Mouse (Mus musculus): ENCODE measurements at regions not wholly inside any gene's neighbourhood (a gene's known extent, or its start where the extent isn't known, plus 50 kb on each side); places are given as distances from the start of the nearest gene placed in this dataset.

DNA sequence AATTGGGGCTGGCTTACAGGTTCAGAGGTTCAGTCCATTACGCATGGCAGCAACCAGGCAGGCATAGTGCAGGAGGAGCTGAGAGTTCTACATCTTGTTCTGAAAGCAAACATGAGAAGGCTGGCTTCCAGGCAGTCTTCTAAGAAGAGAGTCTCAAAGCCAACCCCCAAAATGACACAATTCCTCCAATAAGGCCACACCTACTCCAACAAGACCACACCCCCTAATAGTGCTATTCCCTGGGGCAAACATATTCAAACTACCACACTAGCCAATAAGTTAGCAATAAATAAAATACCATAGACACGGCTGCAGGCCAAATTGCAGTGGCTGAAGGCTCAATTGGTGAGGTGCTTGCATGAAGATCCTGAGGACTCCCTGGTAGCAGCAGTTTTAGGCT lies 72.2 kb upstream of the Gpr12 start:
- Histone ChIP-seq H3K27me3 (0 out of 2 replicates have a peak, but pooled peaks cover 4% of the 10 kb centered on the region), H3K9me3 (no peaks in the 10 kb centered on the region), H3K36me3 (no peaks in the 10 kb centered on the region), H3K4me2 (replicated peaks) (no peak overlapping the region), H3K27ac (no peak overlapping the region), H3K4me1 (no peaks in the 10 kb centered on the region), H3K9ac (no peak overlapping the region), H3K4me3 (no peak overlapping the region)
- 76% methylated on average over 2 of the region's 2 CpGs for WGBS
- ATAC-seq (ENCODE audit: low FRiP score, low read depth) = no peak

DNA sequence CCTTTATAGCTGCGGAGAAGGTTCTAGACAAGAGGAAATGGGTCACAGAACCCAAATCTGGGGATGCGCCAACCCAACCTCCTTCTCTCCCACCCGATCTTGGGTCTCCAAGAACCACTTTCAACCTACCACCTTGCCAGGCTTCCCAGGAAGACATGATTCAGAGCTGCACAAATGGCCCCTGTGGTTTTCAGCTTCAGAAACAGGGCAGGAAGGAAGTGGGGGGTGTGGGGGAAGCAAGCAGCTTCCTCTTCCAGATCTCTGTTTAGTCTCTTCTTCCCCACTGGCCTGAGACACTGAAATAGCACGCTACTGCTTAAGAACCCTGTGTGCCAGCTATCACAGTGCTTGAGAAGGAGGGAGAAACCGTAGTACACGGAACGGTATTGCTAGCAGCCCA lies 70.4 kb upstream of the Gpr12 start:
- ATAC-seq (ENCODE audit: low FRiP score, low read depth) = no peak
- WGBS = 69% methylated on average over 7 of the region's 7 CpGs

DNA sequence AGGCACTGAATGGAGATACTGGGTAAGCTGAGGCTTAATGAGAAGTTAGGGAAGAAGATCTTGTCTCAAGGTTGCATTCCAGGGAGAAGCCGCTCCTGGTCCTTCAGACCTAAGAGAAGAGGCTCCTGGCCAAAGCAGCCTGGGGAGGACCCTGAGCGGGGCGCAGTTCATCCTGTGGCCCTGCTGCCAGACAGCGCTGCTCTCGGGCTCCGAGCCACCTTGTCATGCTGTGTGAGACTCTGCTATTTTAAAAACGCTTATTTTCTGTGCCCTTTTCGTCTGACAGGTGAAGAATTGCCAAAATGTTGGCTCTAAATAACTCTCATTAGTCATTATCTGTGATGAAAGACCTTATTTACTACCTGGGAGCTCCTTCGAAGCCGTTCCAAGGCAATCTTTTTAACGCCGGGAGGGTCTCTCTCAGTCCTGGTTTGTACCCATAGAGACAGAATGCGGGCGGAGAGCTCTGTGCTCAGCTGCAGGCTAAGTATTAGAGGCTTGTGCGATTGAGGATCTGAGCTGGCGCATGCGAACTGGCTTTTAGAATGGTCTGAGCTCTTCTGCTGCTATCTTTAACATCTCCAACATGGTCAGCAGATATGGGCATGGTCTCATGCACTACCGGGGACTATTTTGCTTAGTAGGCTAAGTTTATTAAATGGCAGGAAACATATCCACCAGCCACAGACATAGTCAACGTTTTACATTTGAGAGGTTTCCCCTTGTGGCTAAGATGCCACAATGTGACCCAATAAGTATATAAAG lies 68.8 kb upstream of the Gpr12 start:
- no peak overlapping the region for H3K27ac ChIP-seq
- H3K27me3 ChIP-seq = 0 out of 2 replicates have a peak, but pooled peaks cover 4% of the 10 kb centered on the region
- no peak overlapping the region for H3K4me2 ChIP-seq (replicated peaks)
- H3K9me3 ChIP-seq = no peaks in the 10 kb centered on the region
- WGBS = 75% methylated on average over 19 of the region's 19 CpGs
- no peaks in the 10 kb centered on the region for H3K4me1 ChIP-seq
- no peak for ATAC-seq (ENCODE audit: low FRiP score, low read depth)
- H3K36me3 ChIP-seq = no peaks in the 10 kb centered on the region
- H3K9ac ChIP-seq = no peak overlapping the region
- no peak overlapping the region for H3K4me3 ChIP-seq

More for the DNA sequence above, 70.4 kb upstream of the Gpr12 start:
- H3K27ac ChIP-seq = no peak overlapping the region
- H3K27me3 ChIP-seq = 0 out of 2 replicates have a peak, but pooled peaks cover 4% of the 10 kb centered on the region
- H3K4me1 ChIP-seq = no peaks in the 10 kb centered on the region
- no peaks in the 10 kb centered on the region for H3K36me3 ChIP-seq
- H3K9me3 ChIP-seq = no peaks in the 10 kb centered on the region
- H3K9ac ChIP-seq = no peak overlapping the region
- H3K4me2 ChIP-seq (replicated peaks) = no peak overlapping the region
- no peak overlapping the region for H3K4me3 ChIP-seq

DNA sequence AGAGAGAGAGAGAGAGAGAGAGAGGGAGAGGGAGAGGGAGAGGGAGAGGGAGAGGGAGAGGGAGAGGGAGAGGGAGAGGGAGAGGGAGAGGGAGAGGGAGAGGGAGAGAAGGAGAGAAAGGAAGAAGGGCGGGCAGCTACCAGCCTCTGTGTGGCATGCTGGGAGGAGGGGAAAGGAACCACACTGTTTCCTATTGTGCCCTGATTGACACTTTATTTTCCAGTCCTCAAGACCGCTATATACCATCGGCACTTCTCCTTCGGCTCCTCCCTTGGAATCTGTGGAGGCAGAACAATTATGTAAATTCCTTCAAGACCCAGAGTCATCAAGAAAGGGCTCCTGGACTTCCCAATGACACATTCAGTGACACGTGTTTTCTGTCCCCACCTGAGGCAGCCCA lies 67.8 kb upstream of the Gpr12 start:
- WGBS = 59% methylated on average over 5 of the region's 5 CpGs
- 0 out of 2 replicates have a peak, but pooled peaks cover 4% of the 10 kb centered on the region for H3K27me3 ChIP-seq
- no peak overlapping the region for H3K4me3 ChIP-seq
- H3K27ac ChIP-seq = no peak overlapping the region
- ATAC-seq (ENCODE audit: low FRiP score, low read depth) = no peak
- no peak overlapping the region for H3K4me2 ChIP-seq (replicated peaks)
- H3K9ac ChIP-seq = no peak overlapping the region
- H3K4me1 ChIP-seq = no peaks in the 10 kb centered on the region
- H3K36me3 ChIP-seq = no peaks in the 10 kb centered on the region
- no peaks in the 10 kb centered on the region for H3K9me3 ChIP-seq

DNA sequence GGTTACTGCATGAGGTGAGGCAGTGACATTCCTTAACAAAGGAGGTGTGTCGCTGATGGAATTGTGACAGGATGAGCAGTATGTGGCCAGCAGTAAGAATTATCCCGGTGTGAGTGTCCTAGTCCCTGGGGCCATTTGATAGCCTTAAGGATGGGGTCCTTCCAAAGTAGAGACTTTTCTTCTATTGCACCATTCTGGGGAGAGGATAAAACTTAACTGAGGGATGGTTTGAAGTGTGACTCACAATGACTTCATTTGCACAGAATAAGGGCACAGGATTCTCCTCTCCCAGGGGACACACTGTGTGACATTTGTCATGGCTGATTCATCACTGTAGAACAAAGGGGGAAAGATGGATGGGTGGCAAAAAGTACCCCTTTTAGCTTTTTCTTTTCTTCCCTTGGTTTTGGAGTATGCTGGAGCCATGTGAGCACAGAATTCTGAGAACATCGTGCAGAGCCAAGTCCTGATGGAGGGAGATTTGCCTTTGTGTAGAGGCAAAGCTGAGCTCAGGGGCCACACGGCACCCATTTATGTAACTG lies 63.6 kb upstream of the Gpr12 start:
- H3K4me3 ChIP-seq = no peak overlapping the region
- no peaks in the 10 kb centered on the region for H3K27me3 ChIP-seq
- no peaks in the 10 kb centered on the region for H3K4me1 ChIP-seq
- H3K27ac ChIP-seq = no peak overlapping the region
- no peaks in the 10 kb centered on the region for H3K9me3 ChIP-seq
- no peak for ATAC-seq (ENCODE audit: low FRiP score, low read depth)
- H3K9ac ChIP-seq = no peak overlapping the region
- H3K36me3 ChIP-seq = no peaks in the 10 kb centered on the region
- 72% methylated on average over 4 of the region's 4 CpGs for WGBS
- H3K4me2 ChIP-seq (replicated peaks) = no peak overlapping the region

DNA sequence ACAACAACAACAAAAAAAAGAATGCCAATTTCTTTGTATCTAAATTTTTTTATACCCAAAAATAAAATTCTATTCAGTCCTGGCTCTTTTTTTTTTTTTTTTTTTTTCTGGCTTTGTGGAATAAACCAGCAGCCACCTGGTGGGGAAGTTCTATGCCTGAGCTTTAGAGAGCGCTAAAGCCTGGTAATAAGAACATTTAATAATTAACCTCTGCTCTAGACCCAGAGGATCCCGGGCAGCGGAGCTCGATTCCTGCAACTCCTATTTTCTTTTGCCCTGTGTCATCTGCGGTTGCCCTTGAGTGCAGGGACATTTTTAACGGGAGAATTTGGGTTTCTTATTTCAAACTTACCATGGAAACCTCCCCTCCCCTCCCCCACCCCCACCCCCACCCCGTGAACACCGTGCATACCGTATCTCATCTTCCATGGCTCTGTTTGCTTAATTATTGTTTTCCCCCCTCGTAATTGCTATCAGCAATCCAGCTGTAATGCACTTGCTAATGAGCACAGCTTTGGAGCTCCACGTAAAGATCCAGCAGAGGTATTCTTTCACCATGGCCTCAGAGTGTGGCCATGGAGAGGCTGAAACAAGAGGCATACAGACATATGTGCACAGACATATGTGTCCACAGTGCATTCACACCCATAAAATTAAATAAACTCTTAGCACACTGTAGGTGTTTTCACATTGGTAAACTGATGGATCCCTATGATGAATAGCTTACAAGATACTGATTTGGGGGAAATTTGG lies 62.8 kb upstream of the Gpr12 start:
- Histone ChIP-seq H3K4me1 (no peaks in the 10 kb centered on the region), H3K36me3 (no peaks in the 10 kb centered on the region), H3K4me2 (replicated peaks) (no peak overlapping the region), H3K9me3 (no peaks in the 10 kb centered on the region), H3K27me3 (no peaks in the 10 kb centered on the region), H3K4me3 (no peak overlapping the region), H3K27ac (no peak overlapping the region), H3K9ac (no peak overlapping the region)
- 48% methylated on average over 11 of the region's 11 CpGs for WGBS
- no peak for ATAC-seq (ENCODE audit: low FRiP score, low read depth)

DNA sequence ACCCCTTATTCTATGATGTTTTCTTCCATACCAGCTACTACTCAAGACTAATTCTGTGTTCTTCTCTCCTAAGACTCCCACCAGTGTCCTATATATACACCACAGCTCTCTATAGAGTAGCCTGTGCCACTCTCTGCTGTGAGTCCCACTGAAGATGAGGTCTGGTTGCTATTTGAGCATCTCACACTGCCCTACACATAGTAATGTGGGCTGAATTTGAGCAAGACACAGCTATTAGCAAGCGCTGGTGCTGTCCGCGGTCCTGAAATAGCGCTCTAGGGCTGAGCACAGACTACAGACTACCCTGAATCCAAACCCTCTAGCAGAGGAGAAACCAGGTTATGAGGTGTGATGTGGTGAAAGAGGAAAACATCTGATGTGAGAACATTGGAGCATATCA lies 59.5 kb upstream of the Gpr12 start:
- no peaks in the 10 kb centered on the region for H3K4me1 ChIP-seq
- no peaks in the 10 kb centered on the region for H3K27me3 ChIP-seq
- no peak overlapping the region for H3K4me3 ChIP-seq
- no peak overlapping the region for H3K4me2 ChIP-seq (replicated peaks)
- peak; percentile 66; the same call in 1 of the 2 replicates for ATAC-seq (ENCODE audit: low FRiP score, low read depth)
- H3K27ac ChIP-seq = no peak overlapping the region
- WGBS = under 1% methylated on average over 4 of the region's 4 CpGs
- H3K9ac ChIP-seq = no peak overlapping the region
- no peaks in the 10 kb centered on the region for H3K36me3 ChIP-seq
- no peaks in the 10 kb centered on the region for H3K9me3 ChIP-seq

DNA sequence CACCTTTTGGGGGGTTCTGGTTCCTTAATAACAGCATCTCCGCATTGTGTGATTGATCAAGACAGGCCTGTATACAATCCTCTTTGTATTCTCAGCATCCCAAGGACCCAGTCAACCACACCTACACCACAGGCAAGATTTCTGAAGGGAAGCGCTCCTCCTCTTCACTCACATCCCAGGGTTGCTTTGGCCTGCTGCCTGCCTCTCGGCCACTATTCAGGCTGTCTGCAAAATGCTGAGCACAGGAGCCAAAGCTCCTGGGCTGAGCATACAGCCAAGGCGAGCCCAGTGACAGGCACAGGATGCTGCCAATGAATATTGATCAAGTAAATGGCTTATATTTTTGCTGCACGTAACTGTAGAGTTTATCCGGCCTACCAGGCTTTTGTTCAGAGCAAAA lies 56.9 kb upstream of the Gpr12 start:
- H3K9ac ChIP-seq = no peak overlapping the region
- no peaks in the 10 kb centered on the region for H3K9me3 ChIP-seq
- no peaks in the 10 kb centered on the region for H3K4me1 ChIP-seq
- no peak overlapping the region for H3K27ac ChIP-seq
- no peak overlapping the region for H3K4me2 ChIP-seq (replicated peaks)
- no peak for ATAC-seq (ENCODE audit: low FRiP score, low read depth)
- no peaks in the 10 kb centered on the region for H3K36me3 ChIP-seq
- WGBS = 84% methylated on average over 6 of the region's 6 CpGs
- no peak overlapping the region for H3K4me3 ChIP-seq
- H3K27me3 ChIP-seq = no peaks in the 10 kb centered on the region

DNA sequence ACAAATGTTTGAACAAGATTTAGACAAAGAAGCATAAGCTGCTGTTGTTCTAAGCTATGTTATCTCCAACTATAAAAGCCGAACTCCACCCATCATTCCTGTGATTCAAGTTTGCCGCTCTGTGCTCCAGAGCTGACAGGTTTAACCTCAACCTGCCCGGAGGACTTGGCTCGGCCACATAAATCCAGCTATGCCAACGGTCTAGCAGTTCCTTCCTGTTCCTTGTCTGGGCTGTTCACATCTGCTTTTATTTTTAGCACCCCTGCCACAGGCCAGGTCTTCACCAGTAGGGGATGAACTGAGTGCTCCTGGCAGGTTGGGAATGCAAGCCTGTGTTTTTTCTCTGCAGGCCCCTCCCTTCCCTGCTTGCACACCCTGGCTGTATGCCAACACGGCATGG lies 51.8 kb upstream of the Gpr12 start:
- no peaks in the 10 kb centered on the region for H3K9me3 ChIP-seq
- no peaks in the 10 kb centered on the region for H3K4me1 ChIP-seq
- no peak overlapping the region for H3K4me3 ChIP-seq

More for the DNA sequence above, 51.8 kb upstream of the Gpr12 start:
- 65% methylated on average over 6 of the region's 6 CpGs for WGBS
- Histone ChIP-seq H3K9ac (no peak overlapping the region), H3K36me3 (no peaks in the 10 kb centered on the region), H3K4me2 (replicated peaks) (no peak overlapping the region), H3K27ac (no peak overlapping the region), H3K27me3 (no peaks in the 10 kb centered on the region)
- no peak for ATAC-seq (ENCODE audit: low FRiP score, low read depth)

Measured in limb, embryonic 13.5 days (tissue).